Mouse (Mus musculus): ENCODE measurements around the gene 4932438H23Rik. TPM values are rescaled to one million over a fixed set of nuclear protein-coding genes. Genes with fewer than 3 reads are reported as not detected.

4932438H23Rik gene
- total and polyA plus RNA-seq, 3 experiments, result not detected

DNA sequence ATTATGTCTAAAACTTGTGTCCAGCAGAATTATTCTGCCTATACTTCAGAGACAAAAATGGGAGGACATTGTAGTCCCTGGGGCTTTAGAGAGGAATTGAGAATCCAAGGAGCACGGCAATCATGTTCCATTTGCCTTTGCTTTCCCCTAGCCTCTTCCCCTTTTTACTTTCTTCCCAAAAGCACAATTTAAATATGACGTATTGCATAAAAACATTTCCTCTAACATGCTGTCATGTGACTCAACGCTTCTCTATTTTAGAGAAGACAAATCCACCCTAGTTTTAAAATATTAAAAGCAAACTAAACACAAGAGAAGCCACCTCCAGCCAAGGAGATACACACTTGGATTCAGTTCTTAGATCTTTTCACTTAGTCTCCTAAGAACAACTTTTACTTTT, 83.1 kb downstream of the 4932438H23Rik start (continued):
- no peak for TF ChIP-seq GATA1 (IDR thresholded peaks at IDR 0.05; ENCODE audit: low read depth, low read length)
- TF ChIP-seq MYC (IDR thresholded peaks at IDR 0.05; ENCODE audit: low read depth, low read length), result peak; percentile 72; the same call in 1 of the 2 replicates

DNA sequence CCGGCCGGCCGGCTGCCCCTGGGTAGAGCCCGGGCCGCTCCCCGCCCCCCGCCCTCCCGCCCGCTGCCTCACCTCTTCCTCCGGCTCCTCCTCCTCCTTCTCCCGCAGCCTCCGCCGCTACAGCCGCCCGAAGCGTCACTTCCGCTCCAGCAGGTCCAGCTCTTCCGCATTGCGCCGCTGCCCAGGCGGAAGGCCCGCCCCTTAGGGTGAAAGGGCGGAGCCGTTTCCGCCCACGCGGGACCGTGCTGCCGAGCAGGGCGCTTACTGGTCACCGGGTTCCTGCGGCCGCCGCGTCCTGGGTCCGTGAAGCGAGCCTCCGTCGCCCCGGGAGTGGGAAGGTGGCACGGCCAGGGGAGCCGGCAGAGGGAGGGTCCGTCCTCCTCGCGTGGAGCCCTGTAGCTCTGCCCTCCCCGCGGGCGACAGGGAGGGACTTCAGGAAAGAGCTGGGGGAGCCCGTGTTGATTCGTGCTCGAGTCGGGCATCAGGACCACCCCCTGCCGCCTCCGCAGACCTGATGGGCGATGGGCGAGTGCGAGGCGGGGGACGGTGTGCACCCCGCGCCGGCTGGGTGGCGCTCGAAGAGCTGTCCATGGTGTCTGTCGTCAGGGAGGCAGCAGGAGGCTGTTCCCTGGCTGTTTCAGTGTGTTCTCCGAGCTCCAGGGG, 83.8 kb downstream of the 4932438H23Rik start, which contains the start of gene Synj1:
TSS of gene Synj1 (minus strand) at position 288 of the 663 bp plus-strand sequence.
- Histone ChIP-seq H3K36me3 (ENCODE audit: control insufficient read depth in 1 of 2, insufficient read depth in 2 of 2, low read length in 2 of 2) (peaks cover 6 to 23% of the 10 kb centered on the region in 2 experiments), H3K27me3 (ENCODE audit: control insufficient read depth in 1 of 2, insufficient read depth in 2 of 2, low read length in 2 of 2) (no peaks in the 10 kb centered on the region), H3K4me3 (ENCODE audit: control insufficient read depth in 1 of 2, insufficient read depth in 1 of 2, low read depth in 2 of 2, low read length in 2 of 2) (peak within 1 kb of the TSS; percentile 78 to 95), H3K79me2 (ENCODE audit: control insufficient read depth, insufficient read depth, low read length, poor library complexity) (peaks cover 22% of the 10 kb centered on the region), H3K4me1 (ENCODE audit: control insufficient read depth in 1 of 2, insufficient read depth in 2 of 2, low read length in 2 of 2) (peaks cover 4 to 14% of the 10 kb centered on the region in 2 experiments), H3K9ac (ENCODE audit: control insufficient read depth, low read depth, low read length, poor library complexity, severe bottlenecking) (peak within 1 kb of the TSS; percentile 94), H3K27ac (ENCODE audit: control insufficient read depth, low read depth, low read length) (peak within 1 kb of the TSS; percentile 90), H3K9me3 (replicated peaks; ENCODE audit: insufficient read depth, low read length) (no peaks in the 10 kb centered on the region)
- peak; percentile 93 for DNase-seq (ENCODE audit: low read depth, low spot score)
- no peak for TF ChIP-seq EP300 (IDR thresholded peaks at IDR 0.05; ENCODE audit: low read depth in 1 of 2, low read length in 2 of 2)
- TF ChIP-seq BHLHE40 (IDR thresholded peaks at IDR 0.05; ENCODE audit: borderline replicate concordance, low read depth, low read length), result no peak
- TF ChIP-seq E2F4 (IDR thresholded peaks at IDR 0.05; ENCODE audit: borderline replicate concordance, low read depth, low read length), result no peak
- peak; percentile 99 for TF ChIP-seq ELF1 (IDR thresholded peaks at IDR 0.05; ENCODE audit: low read depth, low read length)
- no peak for TF ChIP-seq MYC (IDR thresholded peaks at IDR 0.05; ENCODE audit: low read depth, low read length)
- no peak for TF ChIP-seq SMC3 (IDR thresholded peaks at IDR 0.05; ENCODE audit: low read depth, low read length)
- TF ChIP-seq CTCF (IDR thresholded peaks at IDR 0.05 in 2 of 3, conservative IDR thresholded peaks at IDR 0.05 in 1 of 3; ENCODE audit: control insufficient read depth in 1 of 3, insufficient read depth in 1 of 3, low read depth in 2 of 3, low read length in 3 of 3, poor library complexity in 1 of 3, severe bottlenecking in 1 of 3), result no peak
- peak; percentile 82 for TF ChIP-seq MXI1 (IDR thresholded peaks at IDR 0.05; ENCODE audit: low read depth, low read length)
- no peak for TF ChIP-seq USF1 (IDR thresholded peaks at IDR 0.05; ENCODE audit: low read depth, low read length)
- TF ChIP-seq JUND (IDR thresholded peaks at IDR 0.05; ENCODE audit: low read depth, low read length), result no peak
- no peak for TF ChIP-seq ZC3H11A (IDR thresholded peaks at IDR 0.05; ENCODE audit: low read depth, low read length)
- TF ChIP-seq MAX (IDR thresholded peaks at IDR 0.05; ENCODE audit: low read length), result no peak
- no peak for TF ChIP-seq GATA1 (IDR thresholded peaks at IDR 0.05; ENCODE audit: low read depth, low read length)
- no peak for TF ChIP-seq TAL1 (IDR thresholded peaks at IDR 0.05; ENCODE audit: low read length)
- TF ChIP-seq POLR2AphosphoS2 (IDR thresholded peaks at IDR 0.05; ENCODE audit: low read length), result peak; percentile 9; the same call in 1 of the 2 replicates
- TF ChIP-seq UBTF (IDR thresholded peaks at IDR 0.05; ENCODE audit: borderline replicate concordance, insufficient read depth, low read depth, low read length), result no peak
- TF ChIP-seq POLR2AphosphoS5 (IDR thresholded peaks at IDR 0.05; ENCODE audit: borderline replicate concordance, low read depth, low read length), result no peak
- no peak for TF ChIP-seq USF2 (IDR thresholded peaks at IDR 0.05; ENCODE audit: borderline replicate concordance in 1 of 2, insufficient read depth in 1 of 2, low read depth in 1 of 2, low read length in 2 of 2)
- TF ChIP-seq MYB (IDR thresholded peaks at IDR 0.05; ENCODE audit: low read depth, low read length), result no peak
- no peak for TF ChIP-seq ZNF384 (IDR thresholded peaks at IDR 0.05; ENCODE audit: low read depth, low read length)
- TF ChIP-seq SIN3A (IDR thresholded peaks at IDR 0.05; ENCODE audit: low read length), result peak; percentile 94
- no peak for TF ChIP-seq TBP (IDR thresholded peaks at IDR 0.05; ENCODE audit: low read depth, low read length)
- no peak for TF ChIP-seq ZMIZ1 (IDR thresholded peaks at IDR 0.05; ENCODE audit: low read depth, low read length)
- no peak for TF ChIP-seq RCOR1 (IDR thresholded peaks at IDR 0.05; ENCODE audit: low read depth, low read length)
- TF ChIP-seq RAD21 (IDR thresholded peaks at IDR 0.05; ENCODE audit: low read depth, low read length), result no peak
- no peak for TF ChIP-seq GABPA (IDR thresholded peaks at IDR 0.05; ENCODE audit: low read depth, low read length)
- no peak for TF ChIP-seq ZKSCAN1 (IDR thresholded peaks at IDR 0.05; ENCODE audit: low read depth, low read length)
- no peak for TF ChIP-seq KAT2A (conservative IDR thresholded peaks at IDR 0.05; ENCODE audit: low read depth, low read length)
- peak; percentile 57; the same call in 1 of the 2 replicates for TF ChIP-seq NELFE (IDR thresholded peaks at IDR 0.05; ENCODE audit: low read depth, low read length)
- no peak for TF ChIP-seq NRF1 (IDR thresholded peaks at IDR 0.05; ENCODE audit: insufficient read depth, low read depth, low read length, poor library complexity, severe bottlenecking)
- no peak for TF ChIP-seq MEF2A (IDR thresholded peaks at IDR 0.05; ENCODE audit: extremely low read depth, insufficient replicate concordance, low read depth, low read length, poor library complexity, severe bottlenecking)
- no peak for TF ChIP-seq CHD2 (IDR thresholded peaks at IDR 0.05; ENCODE audit: low read length)
- TF ChIP-seq HCFC1 (IDR thresholded peaks at IDR 0.05; ENCODE audit: low read depth, low read length), result peak; percentile 83
- TF ChIP-seq ETS1 (IDR thresholded peaks at IDR 0.05; ENCODE audit: low read depth, low read length), result peak; percentile 46; the same call in 1 of the 2 replicates

All from MEL (cell line).